Mouse (Mus musculus) embryonic facial prominence, embryonic 15.5 days (tissue): Measurements from ENCODE around the gene Brd3. TPM values are rescaled to one million over a fixed set of nuclear protein-coding genes. Genes with fewer than 3 reads are reported as not detected.
"Not testable (repeated sequence)": the region's sequence is repeated elsewhere in the genome, so short reads cannot be mapped to it uniquely, and the experiment has no call there.

ENCODE experiments used
- ATAC-seq: fragments of 200-750 bp; cut with Nextera tagmentation; 2 replicates; pipeline ENCODE4 v1.8.0; 2017; ENCODE audit warnings: low read depth, moderate TSS enrichment; ENCODE audit not compliant: insufficient number of reproducible peaks, low FRiP score, low TSS enrichment
- H3K27ac ChIP-seq: fragments of 300-500 bp; sonication (generic); replicated peaks from 2 replicates; pipeline ENCODE4 v1.5.1; 2015; ENCODE audit warnings: mild to moderate bottlenecking, inconsistent platforms
- H3K27me3 ChIP-seq: fragments of 300-500 bp; sonication (generic); 2 replicates; pipeline ENCODE4 v1.6.1; 2015; ENCODE audit warnings: inconsistent platforms
- H3K36me3 ChIP-seq: fragments of 300-500 bp; sonication (generic); 2 replicates; pipeline ENCODE4 v1.6.1; 2015; ENCODE audit warnings: mild to moderate bottlenecking, inconsistent platforms
- H3K4me1 ChIP-seq: fragments of 300-500 bp; sonication (generic); 2 replicates; pipeline ENCODE4 v1.6.1; 2015; ENCODE audit warnings: inconsistent platforms
- H3K4me2 ChIP-seq: fragments of 300-500 bp; sonication (generic); replicated peaks from 2 replicates; pipeline ENCODE4 v1.6.1; 2015; ENCODE audit warnings: mild to moderate bottlenecking, inconsistent platforms
- H3K4me3 ChIP-seq: fragments of 300-500 bp; sonication (generic); replicated peaks from 2 replicates; pipeline ENCODE4 v1.5.1; 2015; ENCODE audit warnings: mild to moderate bottlenecking, inconsistent platforms
- H3K9ac ChIP-seq: fragments of 300-500 bp; sonication (generic); 2 replicates; pipeline ENCODE4 v1.6.1; 2015; ENCODE audit warnings: inconsistent platforms
- H3K9me3 ChIP-seq: fragments of 300-500 bp; sonication (generic); replicated peaks from 2 replicates; pipeline ENCODE4 v1.6.1; 2016; ENCODE audit warnings: inconsistent platforms
- WGBS: fragments of 180-500 bp; shearing (Covaris S2); methylation state at CpG from one replicate; pipeline ENCODE4 v1.1.7; 2015; 5-methylcytosine and 5-hydroxymethylcytosine counted together
- polyA plus RNA-seq: library from polyadenylated mRNA; unstranded; fragments of >200 nt; fragmentation: Nextera tagmentation; extraction: Ambion mirVana; gene quantifications from 2 replicates; pipeline ENCODE4 v1.2.1, GENCODE M21; 2015

Brd3 gene
- polyA plus RNA-seq, 1 experiment from 2014 or later = 121 TPM

- H3K27me3 ChIP-seq = no peaks in the 10 kb centered on the region
- peak overlapping the region; percentile 93 for H3K27ac ChIP-seq
- peak overlapping the region; percentile 48 for H3K9ac ChIP-seq
- peak overlapping the region; percentile 45 for H3K4me3 ChIP-seq
- no peaks in the 10 kb centered on the region for H3K9me3 ChIP-seq
- peak overlapping the region; percentile 69 for H3K4me2 ChIP-seq
- 24% methylated on average over 10 of the region's 10 CpGs for WGBS
- H3K4me1 ChIP-seq = peaks cover 19% of the 10 kb centered on the region
- no peak for ATAC-seq
- H3K36me3 ChIP-seq = peaks cover 12% of the 10 kb centered on the region
Observed at GRCm38 (mm10) chr2:27540515-27540836, 33.0 kb upstream of the Brd3 start.

- no peaks in the 10 kb centered on the region for H3K9me3 ChIP-seq
- WGBS = under 1% methylated on average over 46 of the region's 46 CpGs
- H3K27me3 ChIP-seq = no peaks in the 10 kb centered on the region
- H3K36me3 ChIP-seq = peaks cover 17% of the 10 kb centered on the region
- peak overlapping the region; percentile 69 for H3K4me2 ChIP-seq
- ATAC-seq = peak; percentile 99
- H3K4me3 ChIP-seq = peak overlapping the region; percentile 45
- peak overlapping the region; percentile 93 for H3K27ac ChIP-seq
- peaks cover 19% of the 10 kb centered on the region for H3K4me1 ChIP-seq
- H3K9ac ChIP-seq = peak overlapping the region; percentile 48
Observed at GRCm38 (mm10) chr2:27539772-27540514, 32.5 kb upstream of the Brd3 start.

GRCm38 (mm10) chr2:27539336-27539735, 31.9 kb upstream of the Brd3 start:
- Histone ChIP-seq H3K4me1 (peaks cover 19% of the 10 kb centered on the region), H3K36me3 (peaks cover 23% of the 10 kb centered on the region), H3K9me3 (no peaks in the 10 kb centered on the region), H3K27ac (peak overlapping the region; percentile 93), H3K4me3 (peak overlapping the region; percentile 45), H3K4me2 (peak overlapping the region; percentile 69), H3K9ac (no peak overlapping the region), H3K27me3 (no peaks in the 10 kb centered on the region)
- 13% methylated on average over 5 of the region's 5 CpGs for WGBS
- ATAC-seq = no peak

GRCm38 (mm10) chr2:27538455-27539330, 31.2 kb upstream of the Brd3 start:
- Histone ChIP-seq H3K27ac (peak overlapping the region; percentile 93), H3K36me3 (peaks cover 29% of the 10 kb centered on the region), H3K4me1 (peaks cover 19% of the 10 kb centered on the region)
- not testable (repeated sequence) for ATAC-seq, H3K9ac ChIP-seq, H3K9me3 ChIP-seq, H3K4me3 ChIP-seq, H3K27me3 ChIP-seq, H3K4me2 ChIP-seq
- WGBS = 62% methylated on average over 5 of the region's 5 CpGs

- no peak for ATAC-seq
- H3K27ac ChIP-seq = no peak overlapping the region
- WGBS = 93% methylated on average over 3 of the region's 3 CpGs
Observed at GRCm38 (mm10) chr2:27518283-27518682, 10.8 kb upstream of the Brd3 start.

GRCm38 (mm10) chr2:27516289-27516688, 8.8 kb upstream of the Brd3 start:
- peak overlapping the region; percentile 72 for H3K4me2 ChIP-seq
- no peaks in the 10 kb centered on the region for H3K9me3 ChIP-seq
- H3K9ac ChIP-seq = peak overlapping the region; percentile 86; the same call in 1 of the 2 replicates
- H3K27ac ChIP-seq = no peak overlapping the region
- H3K36me3 ChIP-seq = peaks cover 34% of the 10 kb centered on the region
- whole genome bisulfite sequencing = 8% methylated on average over 1 of the region's 1 CpGs
- H3K4me1 ChIP-seq = peaks cover 29% of the 10 kb centered on the region
- ATAC-seq = no peak
- no peaks in the 10 kb centered on the region for H3K27me3 ChIP-seq
- peak overlapping the region; percentile 91 for H3K4me3 ChIP-seq

More at GRCm38 (mm10) chr2:27518283-27518682, 10.8 kb upstream of the Brd3 start:
- Histone ChIP-seq H3K27me3 (no peaks in the 10 kb centered on the region), H3K9ac (no peak overlapping the region), H3K4me2 (no peak overlapping the region), H3K4me1 (peaks cover 29% of the 10 kb centered on the region), H3K36me3 (peaks cover 51% of the 10 kb centered on the region), H3K4me3 (no peak overlapping the region), H3K9me3 (no peaks in the 10 kb centered on the region)

- H3K27ac ChIP-seq = peak overlapping the region; percentile 95
Observed at GRCm38 (mm10) chr2:27515341-27516166, 8.1 kb upstream of the Brd3 start.

GRCm38 (mm10) chr2:27514639-27515328, 7.3 kb upstream of the Brd3 start, which contains the start of gene Wdr5:
Wdr5 (plus strand) TSS chr2:27515157.
- WGBS = 1% methylated on average over 57 of the region's 57 CpGs
- Histone ChIP-seq H3K4me2 (peak within 1 kb of the TSS; percentile 72), H3K27me3 (no peaks in the 10 kb centered on the region), H3K4me3 (peak within 1 kb of the TSS; percentile 91), H3K4me1 (peaks cover 29% of the 10 kb centered on the region), H3K36me3 (peaks cover 19% of the 10 kb centered on the region), H3K9ac (peak within 1 kb of the TSS; percentile 86), H3K27ac (peak within 1 kb of the TSS; percentile 95), H3K9me3 (no peaks in the 10 kb centered on the region)
- ATAC-seq = peak; percentile 92

More at GRCm38 (mm10) chr2:27515341-27516166, 8.1 kb upstream of the Brd3 start:
- H3K4me3 ChIP-seq = peak overlapping the region; percentile 91
- no peaks in the 10 kb centered on the region for H3K9me3 ChIP-seq
- peaks cover 29% of the 10 kb centered on the region for H3K4me1 ChIP-seq
- H3K9ac ChIP-seq = peak overlapping the region; percentile 86
- under 1% methylated on average over 40 of the region's 40 CpGs for WGBS
- H3K27me3 ChIP-seq = no peaks in the 10 kb centered on the region
- ATAC-seq = peak; percentile 20
- peak overlapping the region; percentile 72 for H3K4me2 ChIP-seq
- H3K36me3 ChIP-seq = peaks cover 26% of the 10 kb centered on the region

GRCm38 (mm10) chr2:27513861-27514260, 6.4 kb upstream of the Brd3 start:
- Histone ChIP-seq H3K27me3 (no peaks in the 10 kb centered on the region), H3K4me3 (peak overlapping the region; percentile 91), H3K4me2 (peak overlapping the region; percentile 72), H3K27ac (peak overlapping the region; percentile 95), H3K9ac (no peak overlapping the region; the same call in 1 of the 2 replicates), H3K4me1 (peaks cover 29% of the 10 kb centered on the region), H3K9me3 (no peaks in the 10 kb centered on the region), H3K36me3 (peaks cover 10% of the 10 kb centered on the region; the same call in 1 of the 2 replicates)
- WGBS = 65% methylated on average over 5 of the region's 5 CpGs
- ATAC-seq = no peak

- H3K27ac ChIP-seq = no peak overlapping the region
- H3K9me3 ChIP-seq = no peaks in the 10 kb centered on the region
- H3K4me2 ChIP-seq = no peak overlapping the region
- WGBS = 94% methylated on average over 3 of the region's 3 CpGs
- peaks cover under 1% of the 10 kb centered on the region; the same call in 1 of the 2 replicates for H3K36me3 ChIP-seq
- H3K4me1 ChIP-seq = peaks cover 29% of the 10 kb centered on the region
- no peak for ATAC-seq
- no peaks in the 10 kb centered on the region for H3K27me3 ChIP-seq
- H3K4me3 ChIP-seq = no peak overlapping the region
- H3K9ac ChIP-seq = no peak overlapping the region
Observed at GRCm38 (mm10) chr2:27512909-27513308, 5.4 kb upstream of the Brd3 start.
